Mouse (Mus musculus): ENCODE results near the gene Srcap. TPM values are rescaled to one million over a fixed set of nuclear protein-coding genes. Genes with fewer than 3 reads are reported as not detected.

Srcap gene
- total and polyA plus RNA-seq, 2 experiments from 2014 or later, result 30.4 to 31.7 TPM

GRCm38 (mm10) chr7:127587196-127587595 is 75.4 kb downstream of the Srcap start:
- DNase-seq (ENCODE audit: low spot score) (no peak), ATAC-seq (ENCODE audit: low FRiP score) (no peak)
- H3K27ac ChIP-seq (ENCODE audit: low read depth, low read length), result no peak overlapping the region
- no peak for TF ChIP-seq CTCF (IDR thresholded peaks at IDR 0.05)
- peaks cover 36% of the 10 kb centered on the region for H3K36me3 ChIP-seq (ENCODE audit: insufficient read depth, low read length)
- 74% methylated on average over 5 of the region's 5 CpGs for WGBS
- H3K9ac ChIP-seq (replicated peaks; ENCODE audit: low read length, poor library complexity, severe bottlenecking), result peak overlapping the region; percentile 46; the same call in 1 of the 2 replicates
- H3K4me3 ChIP-seq (ENCODE audit: low read depth, low read length), result peak overlapping the region; percentile 68; the same call in 1 of the 2 replicates
- H3K9me3 ChIP-seq (ENCODE audit: low read length), result no peaks in the 10 kb centered on the region
- no peaks in the 10 kb centered on the region for H3K27me3 ChIP-seq (ENCODE audit: insufficient read depth, low read length)
- H3K4me2 ChIP-seq (ENCODE audit: low read depth, low read length, poor library complexity, severe bottlenecking), result peak overlapping the region; percentile 87
- H3K4me1 ChIP-seq (ENCODE audit: insufficient read depth, low read length), result peaks cover 3% of the 10 kb centered on the region; the same call in 1 of the 2 replicates

- TF ChIP-seq CTCF (IDR thresholded peaks at IDR 0.05), result no peak; the same call in 1 of the 2 replicates
- H3K27ac ChIP-seq (ENCODE audit: low read depth, low read length), result peak within 1 kb of the TSS; percentile 71
- H3K27me3 ChIP-seq (ENCODE audit: insufficient read depth, low read length), result no peaks in the 10 kb centered on the region
- DNase-seq (ENCODE audit: low spot score), result peak; percentile 99
- H3K4me3 ChIP-seq (ENCODE audit: low read depth, low read length), result peak within 1 kb of the TSS; percentile 68
- peaks cover 34% of the 10 kb centered on the region for H3K36me3 ChIP-seq (ENCODE audit: insufficient read depth, low read length)
- H3K9me3 ChIP-seq (ENCODE audit: low read length), result no peaks in the 10 kb centered on the region
- peak within 1 kb of the TSS; percentile 87 for H3K4me2 ChIP-seq (ENCODE audit: low read depth, low read length, poor library complexity, severe bottlenecking)
- H3K9ac ChIP-seq (replicated peaks; ENCODE audit: low read length, poor library complexity, severe bottlenecking), result peak within 1 kb of the TSS; percentile 59
- ATAC-seq (ENCODE audit: low FRiP score), result peak; percentile 95
- peaks cover 3% of the 10 kb centered on the region; the same call in 1 of the 2 replicates for H3K4me1 ChIP-seq (ENCODE audit: insufficient read depth, low read length)
- under 1% methylated on average over 50 of the region's 50 CpGs for WGBS
These were observed 76.5 kb downstream of the Srcap start, which contains the start of the genes Ccdc189 and Rnf40 for GRCm38 (mm10) chr7:127588011-127588871. Ccdc189 (minus strand) TSS chr7:127588595. Rnf40 (plus strand) TSS chr7:127588767.

- H3K27ac ChIP-seq (ENCODE audit: low read depth, low read length), result peak overlapping the region; percentile 53
- no peak for DNase-seq (ENCODE audit: low spot score)
- no peak for TF ChIP-seq CTCF (IDR thresholded peaks at IDR 0.05)
- WGBS, result 5% methylated on average over 29 of the region's 29 CpGs
- ATAC-seq (ENCODE audit: low FRiP score), result no peak
- no peaks in the 10 kb centered on the region for H3K27me3 ChIP-seq (ENCODE audit: insufficient read depth, low read length)
- peaks cover 34% of the 10 kb centered on the region for H3K36me3 ChIP-seq (ENCODE audit: insufficient read depth, low read length)
- peak overlapping the region; percentile 59 for H3K9ac ChIP-seq (replicated peaks; ENCODE audit: low read length, poor library complexity, severe bottlenecking)
- H3K9me3 ChIP-seq (ENCODE audit: low read length), result no peaks in the 10 kb centered on the region
- H3K4me3 ChIP-seq (ENCODE audit: low read depth, low read length), result peak overlapping the region; percentile 68
- peaks cover 3% of the 10 kb centered on the region; the same call in 1 of the 2 replicates for H3K4me1 ChIP-seq (ENCODE audit: insufficient read depth, low read length)
- H3K4me2 ChIP-seq (ENCODE audit: low read depth, low read length, poor library complexity, severe bottlenecking), result peak overlapping the region; percentile 87
These were observed 77.1 kb downstream of the Srcap start for GRCm38 (mm10) chr7:127588901-127589300.

GRCm38 (mm10) chr7:127589637-127590036 is 77.9 kb downstream of the Srcap start:
- no peak for TF ChIP-seq CTCF (IDR thresholded peaks at IDR 0.05)
- Histone ChIP-seq H3K9me3 (ENCODE audit: low read length) (no peaks in the 10 kb centered on the region), H3K27ac (ENCODE audit: low read depth, low read length) (no peak overlapping the region), H3K4me1 (ENCODE audit: insufficient read depth, low read length) (peaks cover 3% of the 10 kb centered on the region; the same call in 1 of the 2 replicates), H3K36me3 (ENCODE audit: insufficient read depth, low read length) (peaks cover 41% of the 10 kb centered on the region), H3K27me3 (ENCODE audit: insufficient read depth, low read length) (no peaks in the 10 kb centered on the region), H3K4me3 (ENCODE audit: low read depth, low read length) (peak overlapping the region; percentile 68), H3K4me2 (ENCODE audit: low read depth, low read length, poor library complexity, severe bottlenecking) (peak overlapping the region; percentile 87), H3K9ac (replicated peaks; ENCODE audit: low read length, poor library complexity, severe bottlenecking) (no peak overlapping the region)
- no peak for ATAC-seq (ENCODE audit: low FRiP score)
- DNase-seq (ENCODE audit: low spot score), result no peak
- 96% methylated on average over 9 of the region's 9 CpGs for WGBS

GRCm38 (mm10) chr7:127591108-127591507 is 79.3 kb downstream of the Srcap start:
- H3K9me3 ChIP-seq (ENCODE audit: low read length), result no peaks in the 10 kb centered on the region
- ATAC-seq (ENCODE audit: low FRiP score), result no peak
- WGBS, result 94% methylated on average over 10 of the region's 10 CpGs
- H3K4me3 ChIP-seq (ENCODE audit: low read depth, low read length), result no peak overlapping the region
- H3K4me2 ChIP-seq (ENCODE audit: low read depth, low read length, poor library complexity, severe bottlenecking), result no peak overlapping the region
- H3K4me1 ChIP-seq (ENCODE audit: insufficient read depth, low read length), result peaks cover 3% of the 10 kb centered on the region; the same call in 1 of the 2 replicates
- no peak overlapping the region for H3K27ac ChIP-seq (ENCODE audit: low read depth, low read length)
- no peak overlapping the region for H3K9ac ChIP-seq (replicated peaks; ENCODE audit: low read length, poor library complexity, severe bottlenecking)
- H3K36me3 ChIP-seq (ENCODE audit: insufficient read depth, low read length), result peaks cover 56% of the 10 kb centered on the region
- no peaks in the 10 kb centered on the region for H3K27me3 ChIP-seq (ENCODE audit: insufficient read depth, low read length)
- TF ChIP-seq CTCF (IDR thresholded peaks at IDR 0.05), result no peak
- no peak for DNase-seq (ENCODE audit: low spot score)

- WGBS, result 93% methylated on average over 14 of the region's 14 CpGs
- Histone ChIP-seq H3K27ac (ENCODE audit: low read depth, low read length) (no peak overlapping the region), H3K4me2 (ENCODE audit: low read depth, low read length, poor library complexity, severe bottlenecking) (no peak overlapping the region), H3K4me3 (ENCODE audit: low read depth, low read length) (no peak overlapping the region), H3K4me1 (ENCODE audit: insufficient read depth, low read length) (peaks cover 3% of the 10 kb centered on the region; the same call in 1 of the 2 replicates), H3K9ac (replicated peaks; ENCODE audit: low read length, poor library complexity, severe bottlenecking) (no peak overlapping the region), H3K9me3 (ENCODE audit: low read length) (no peaks in the 10 kb centered on the region), H3K36me3 (ENCODE audit: insufficient read depth, low read length) (peaks cover 70% of the 10 kb centered on the region), H3K27me3 (ENCODE audit: insufficient read depth, low read length) (no peaks in the 10 kb centered on the region)
- no peak for ATAC-seq (ENCODE audit: low FRiP score)
- no peak for TF ChIP-seq CTCF (IDR thresholded peaks at IDR 0.05)
- no peak for DNase-seq (ENCODE audit: low spot score)
These were observed 80.8 kb downstream of the Srcap start for GRCm38 (mm10) chr7:127592575-127592974.

Data from midbrain, postnatal 0 days (tissue).